ENCODE assay signal across 8 mouse cellular contexts in the genomic region with DNA sequence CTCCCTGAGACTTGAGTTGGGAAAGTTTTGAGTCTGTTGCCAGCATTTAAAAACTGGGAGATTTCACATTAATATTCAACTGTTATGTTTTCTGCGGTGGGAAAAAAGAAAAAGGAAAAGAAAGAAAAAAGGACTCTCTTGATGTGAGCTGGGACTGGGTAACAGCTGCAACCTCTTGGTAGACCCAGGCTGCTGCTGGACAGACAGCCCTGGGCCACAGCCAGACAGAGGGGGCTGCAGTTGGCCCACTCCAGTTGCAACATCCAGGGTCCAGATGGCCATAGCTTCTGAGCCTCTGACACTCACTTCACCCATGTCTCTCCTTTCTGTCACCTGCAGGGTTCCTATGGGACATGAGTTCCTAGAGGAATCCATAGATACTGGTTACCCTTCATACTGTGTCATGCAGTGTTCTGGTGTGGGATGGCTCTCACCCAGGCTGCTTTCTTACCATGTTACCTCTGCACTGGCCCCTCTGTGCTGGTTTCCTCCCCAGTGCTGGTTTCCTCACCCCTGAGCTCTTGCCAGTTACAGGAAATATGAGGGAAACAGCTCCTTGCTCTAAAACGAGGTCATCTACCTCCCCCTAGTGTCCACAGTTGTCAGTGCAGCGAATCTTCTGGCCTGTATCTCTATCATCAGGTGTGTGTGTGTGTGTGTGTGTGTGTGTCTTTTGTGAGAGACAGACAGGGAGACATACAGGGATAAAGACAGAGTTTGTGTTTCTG. TPM values are rescaled to one million over a fixed set of nuclear protein-coding genes. Genes with fewer than 3 reads are reported as not detected.
DNase-seq lines count a peak whose midpoint lies in the region; ATAC-seq and TF ChIP-seq lines count a peak whose summit lies in the region.

No protein-coding gene starts in this region.

- H3K9ac ChIP-seq in ES-E14 (ENCODE audit: insufficient read depth, low read depth, low read length, poor library complexity, severe bottlenecking): no peak overlapping the region
- H3K9ac ChIP-seq in forebrain, embryonic 16.5 days (replicated peaks; ENCODE audit: low read depth, low read length): no peak overlapping the region

- peak; percentile 32; the same call in 1 of the 2 replicates for ATAC-seq in forebrain, embryonic 16.5 days
- ATAC-seq in neutrophil, adult 5-6 weeks (ENCODE audit: extremely low read depth, insufficient number of reproducible peaks, low FRiP score, poor library complexity, severe bottlenecking): peak; percentile 82

- H3K4me2 ChIP-seq in forebrain, embryonic 16.5 days (ENCODE audit: low read length): no peak overlapping the region

- DNase-seq in ES-E14 (ENCODE audit: low read depth, low spot score): peak; percentile 44
- DNase-seq in cerebellum, adult 18-20 months: peak; percentile 85 to 86
- peak; percentile 87 for DNase-seq in heart, postnatal 4 days
- peak; percentile 76 to 86 for DNase-seq in layer of hippocampus, adult 2 months (ENCODE audit: low spot score in 2 of 2)
- DNase-seq in lung, adult 2 months: peak; percentile 84
- peak; percentile 91 for DNase-seq in thymus, postnatal 0 days (ENCODE audit: low spot score)

- H3K4me3 ChIP-seq in ES-E14 (ENCODE audit: insufficient read depth in 1 of 2, low read depth in 1 of 2, low read length in 2 of 2, poor library complexity in 1 of 2, severe bottlenecking in 1 of 2): no peak overlapping the region
- no peak overlapping the region for H3K4me3 ChIP-seq in forebrain, embryonic 16.5 days (replicated peaks; ENCODE audit: low read length)
- H3K4me3 ChIP-seq in layer of hippocampus, adult 2 months: no peak overlapping the region
- H3K4me3 ChIP-seq in lung, adult 2 months (replicated peaks; ENCODE audit: extremely low read depth, low read depth, low read length): no peak overlapping the region

- no peaks in the 10 kb centered on the region for H3K27me3 ChIP-seq in forebrain, embryonic 16.5 days (replicated peaks; ENCODE audit: control insufficient read depth, insufficient read depth, low read length)

- peak; percentile 82 for TF ChIP-seq CTCF in layer of hippocampus, adult 2 months (conservative IDR thresholded peaks at IDR 0.05)
- peak; percentile 64 for TF ChIP-seq CTCF in lung, adult 2 months (IDR thresholded peaks at IDR 0.05; ENCODE audit: insufficient read depth, low read length)

- H3K27ac ChIP-seq in ES-E14 (ENCODE audit: insufficient read depth, low read depth, low read length, poor library complexity, severe bottlenecking): no peak overlapping the region
- no peak overlapping the region for H3K27ac ChIP-seq in forebrain, embryonic 16.5 days (ENCODE audit: low read length)
- no peak overlapping the region for H3K27ac ChIP-seq in layer of hippocampus, adult 2 months

- in situ Hi-C loops in ES-E14 (cut with MboI; ENCODE audit: low sequenced_read_pairs in 2 of 2, unreplicated experiment in 2 of 2): loop anchor here in 1 of 2 experiments (10.0 kb wide), 1 partner anchor 184 kb away; no protein-coding TSS in a partner anchor

- H3K36me3 ChIP-seq in ES-E14 (ENCODE audit: control insufficient read depth, insufficient read depth, low read length, poor library complexity, severe bottlenecking): no peaks in the 10 kb centered on the region
- no peaks in the 10 kb centered on the region for H3K36me3 ChIP-seq in forebrain, embryonic 16.5 days (ENCODE audit: control insufficient read depth, insufficient read depth)

- WGBS in forebrain, embryonic 16.5 days: 13% methylated on average over 3 of the region's 3 CpGs
- 10% methylated on average over 3 of the region's 3 CpGs for WGBS in lung, adult 2 months

- no peaks in the 10 kb centered on the region; a peak in 1 of 4 replicates for H3K4me1 ChIP-seq in ES-E14 (ENCODE audit: control insufficient read depth in 2 of 2, insufficient read depth in 2 of 2, low read length in 2 of 2, poor library complexity in 1 of 2)
- H3K4me1 ChIP-seq in forebrain, embryonic 16.5 days (replicated peaks; ENCODE audit: control insufficient read depth, insufficient read depth, low read length): peaks cover 5% of the 10 kb centered on the region
- H3K4me1 ChIP-seq in lung, adult 2 months (ENCODE audit: control insufficient read depth, insufficient read depth, low read length): peaks cover 8% of the 10 kb centered on the region

- TF ChIP-seq POLR2A in lung, adult 2 months (IDR thresholded peaks at IDR 0.05; ENCODE audit: borderline replicate concordance, extremely low read depth, low read depth, low read length): no peak

- no peaks in the 10 kb centered on the region for H3K9me3 ChIP-seq in ES-E14 (ENCODE audit: control insufficient read depth, insufficient read depth, low read depth, low read length)
- H3K9me3 ChIP-seq in forebrain, embryonic 16.5 days (ENCODE audit: control insufficient read depth, low read length): no peaks in the 10 kb centered on the region

TF ChIP-seq in ES-E14, 5 proteins besides CTCF, POLR2A, EP300 and RAD21:
- no peak for TF ChIP-seq CHD2 (IDR thresholded peaks at IDR 0.05; ENCODE audit: low read depth, low read length)
- TF ChIP-seq ZC3H11A (IDR thresholded peaks at IDR 0.05; ENCODE audit: borderline replicate concordance, low read depth, low read length): 0 out of 2 replicates have a peak, but pooled peaks have one; percentile 46
TF ChIP-seq in ES-E14: peak in this region for 1.

RNA-seq across cellular contexts. Expression of a gene that starts 8.1 kb away (rescaled TPM):
- total RNA-seq in ES-E14 (2012; rRNA removed): 1.8 and 3.2 TPM in 2 replicates
- 18.3 and 22.1 TPM in 2 replicates for polyA plus RNA-seq in forebrain, embryonic 16.5 days (2015; fragmentation: Nextera tagmentation; extraction: Ambion mirVana)
- 10 to 100 TPM; 18.4 to 19.7 TPM for total RNA-seq in heart, postnatal 4 days (2021)
- 10 to 100 TPM; 17.2 to 17.9 TPM for total RNA-seq in layer of hippocampus, adult 2 months (2021)
- polyA plus RNA-seq in lung, adult 2 months (2012; rRNA removed): 170 and 176 TPM in 2 replicates
- total RNA-seq in neutrophil, adult 5-6 weeks (2017): 147 and 156 TPM in 2 replicates
- polyA plus RNA-seq in thymus, postnatal 0 days (2015; fragmentation: Nextera tagmentation; extraction: Ambion mirVana): 153 and 157 TPM in 2 replicates
